Mouse (Mus musculus): ENCODE data around the gene Ahcyl2. TPM values are rescaled to one million over a fixed set of nuclear protein-coding genes. Genes with fewer than 3 reads are reported as not detected.

The Ahcyl2 gene
- polyA plus RNA-seq, 1 experiment = 24.0 TPM

DNA sequence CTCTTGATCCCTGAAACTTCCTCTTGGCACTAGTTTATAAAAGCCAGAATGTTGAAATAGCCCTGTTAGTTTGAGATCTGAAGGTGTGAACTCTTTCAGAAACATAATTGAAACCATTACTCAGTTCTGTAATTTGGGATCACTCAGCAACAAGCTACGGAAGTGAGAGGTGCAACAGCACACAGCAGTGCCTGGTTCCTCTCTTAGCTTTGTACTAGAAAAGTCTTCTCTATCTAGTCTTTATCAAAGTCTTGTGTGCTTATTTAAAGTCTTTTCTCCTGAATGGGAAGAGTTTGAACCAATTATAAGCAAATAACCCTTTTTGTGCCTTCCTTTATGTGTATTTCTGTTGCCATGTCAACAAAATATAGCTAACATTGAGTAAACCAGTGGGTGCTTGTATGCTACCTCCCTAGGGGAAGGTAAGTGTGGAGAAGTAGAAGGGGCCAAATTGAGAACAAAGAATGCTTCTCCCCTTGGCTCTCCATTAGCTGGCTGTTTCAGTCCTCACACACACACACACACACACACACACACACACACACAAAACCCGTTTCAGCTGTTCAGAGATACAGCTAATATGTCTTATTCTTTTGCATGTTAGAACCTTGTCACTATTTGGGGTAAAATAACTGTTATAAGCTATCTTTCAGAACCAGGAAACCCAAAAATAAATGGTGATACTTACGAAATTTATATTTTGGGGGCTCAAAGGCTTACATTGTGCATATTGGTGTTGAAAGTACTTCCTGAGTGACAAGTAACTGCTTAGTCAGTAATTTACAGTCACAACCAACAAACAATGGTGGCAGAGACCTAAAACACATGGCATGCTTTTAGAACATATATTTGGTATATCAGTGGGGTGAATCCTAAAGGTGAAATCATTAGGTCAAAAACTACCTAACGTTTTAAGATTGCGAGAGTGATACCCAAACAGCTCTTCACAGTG lies 59.8 kb downstream of the Ahcyl2 start:
- Histone ChIP-seq H3K4me3 (ENCODE audit: insufficient read depth, low read length) (no peak overlapping the region), H3K4me1 (ENCODE audit: control insufficient read depth, insufficient read depth, low read length) (no peaks in the 10 kb centered on the region), H3K27ac (ENCODE audit: insufficient read depth, low read length) (no peak overlapping the region)
- TF ChIP-seq CTCF (IDR thresholded peaks at IDR 0.05; ENCODE audit: borderline replicate concordance, insufficient read depth, low read length) (no peak), POLR2A (IDR thresholded peaks at IDR 0.05; ENCODE audit: low read depth, low read length) (no peak)

GRCm38 (mm10) chr6:29828574-29829234 lies 60.9 kb downstream of the Ahcyl2 start:
- Histone ChIP-seq H3K4me3 (ENCODE audit: insufficient read depth, low read length) (no peak overlapping the region), H3K4me1 (ENCODE audit: control insufficient read depth, insufficient read depth, low read length) (no peaks in the 10 kb centered on the region), H3K27ac (ENCODE audit: insufficient read depth, low read length) (no peak overlapping the region)
- TF ChIP-seq POLR2A (IDR thresholded peaks at IDR 0.05; ENCODE audit: low read depth, low read length) (no peak), CTCF (IDR thresholded peaks at IDR 0.05; ENCODE audit: borderline replicate concordance, insufficient read depth, low read length) (no peak)

DNA sequence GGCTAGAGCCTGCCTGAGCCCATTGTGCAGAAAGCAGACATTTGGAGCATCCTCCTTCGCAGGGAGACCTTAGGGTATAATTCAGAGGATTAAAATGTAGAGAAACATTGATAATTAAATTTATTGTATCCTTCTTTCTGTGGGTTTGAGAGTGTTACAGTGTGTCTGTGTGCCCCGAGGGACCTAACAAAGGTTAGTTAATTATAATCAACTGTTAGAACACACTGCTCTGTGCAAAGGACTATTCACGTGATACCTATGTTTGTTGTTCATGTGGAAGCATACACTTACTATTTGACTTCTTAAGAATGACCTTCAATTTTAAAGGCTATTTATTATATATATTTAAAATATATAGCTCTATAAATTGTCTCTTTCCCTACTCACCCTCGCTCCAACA lies 64.5 kb downstream of the Ahcyl2 start:
- no peak for TF ChIP-seq CTCF (IDR thresholded peaks at IDR 0.05; ENCODE audit: borderline replicate concordance, insufficient read depth, low read length)
- TF ChIP-seq POLR2A (IDR thresholded peaks at IDR 0.05; ENCODE audit: low read depth, low read length) = no peak
- Histone ChIP-seq H3K27ac (ENCODE audit: insufficient read depth, low read length) (no peak overlapping the region), H3K4me3 (ENCODE audit: insufficient read depth, low read length) (no peak overlapping the region), H3K4me1 (ENCODE audit: control insufficient read depth, insufficient read depth, low read length) (no peaks in the 10 kb centered on the region)

GRCm38 (mm10) chr6:29833117-29833516 lies 65.3 kb downstream of the Ahcyl2 start:
- H3K4me1 ChIP-seq (ENCODE audit: control insufficient read depth, insufficient read depth, low read length) = no peaks in the 10 kb centered on the region
- no peak overlapping the region for H3K4me3 ChIP-seq (ENCODE audit: insufficient read depth, low read length)
- no peak overlapping the region for H3K27ac ChIP-seq (ENCODE audit: insufficient read depth, low read length)
- TF ChIP-seq POLR2A (IDR thresholded peaks at IDR 0.05; ENCODE audit: low read depth, low read length) = no peak
- no peak for TF ChIP-seq CTCF (IDR thresholded peaks at IDR 0.05; ENCODE audit: borderline replicate concordance, insufficient read depth, low read length)

DNA sequence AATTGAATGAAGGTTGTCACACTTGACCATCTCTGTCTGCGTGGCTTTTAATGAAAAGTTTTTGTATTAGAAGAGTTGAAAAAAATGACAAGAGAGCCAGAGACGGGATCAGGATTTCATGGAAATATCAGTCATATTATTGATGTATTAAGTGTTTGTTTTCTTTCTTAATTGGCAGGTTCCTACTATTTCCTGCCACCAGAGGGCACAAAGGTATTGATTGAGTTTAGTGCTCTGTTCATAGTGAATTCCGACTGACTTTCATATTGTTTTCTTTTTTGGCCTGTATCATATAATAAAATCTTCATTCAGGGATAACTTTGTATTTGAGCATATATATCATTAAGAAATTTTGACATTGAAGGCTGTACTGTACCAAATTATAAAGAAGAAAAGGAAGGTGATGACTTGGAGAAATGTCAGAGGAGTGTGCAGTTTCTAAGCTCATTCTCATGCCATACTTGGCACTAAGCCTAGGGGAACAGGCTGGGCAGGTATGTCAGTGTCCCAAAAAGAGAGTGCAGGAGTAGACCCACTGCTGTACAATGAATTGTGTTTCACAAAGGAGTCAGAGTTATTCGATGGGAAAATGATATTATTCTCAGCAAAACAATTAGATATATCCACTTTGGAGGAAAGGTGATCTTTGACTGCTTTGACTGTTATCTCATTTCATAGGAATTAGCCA lies 65.9 kb downstream of the Ahcyl2 start:
- Histone ChIP-seq H3K4me3 (ENCODE audit: insufficient read depth, low read length) (no peak overlapping the region), H3K4me1 (ENCODE audit: control insufficient read depth, insufficient read depth, low read length) (no peaks in the 10 kb centered on the region), H3K27ac (ENCODE audit: insufficient read depth, low read length) (no peak overlapping the region)
- TF ChIP-seq POLR2A (IDR thresholded peaks at IDR 0.05; ENCODE audit: low read depth, low read length) = no peak
- no peak for TF ChIP-seq CTCF (IDR thresholded peaks at IDR 0.05; ENCODE audit: borderline replicate concordance, insufficient read depth, low read length)

DNA sequence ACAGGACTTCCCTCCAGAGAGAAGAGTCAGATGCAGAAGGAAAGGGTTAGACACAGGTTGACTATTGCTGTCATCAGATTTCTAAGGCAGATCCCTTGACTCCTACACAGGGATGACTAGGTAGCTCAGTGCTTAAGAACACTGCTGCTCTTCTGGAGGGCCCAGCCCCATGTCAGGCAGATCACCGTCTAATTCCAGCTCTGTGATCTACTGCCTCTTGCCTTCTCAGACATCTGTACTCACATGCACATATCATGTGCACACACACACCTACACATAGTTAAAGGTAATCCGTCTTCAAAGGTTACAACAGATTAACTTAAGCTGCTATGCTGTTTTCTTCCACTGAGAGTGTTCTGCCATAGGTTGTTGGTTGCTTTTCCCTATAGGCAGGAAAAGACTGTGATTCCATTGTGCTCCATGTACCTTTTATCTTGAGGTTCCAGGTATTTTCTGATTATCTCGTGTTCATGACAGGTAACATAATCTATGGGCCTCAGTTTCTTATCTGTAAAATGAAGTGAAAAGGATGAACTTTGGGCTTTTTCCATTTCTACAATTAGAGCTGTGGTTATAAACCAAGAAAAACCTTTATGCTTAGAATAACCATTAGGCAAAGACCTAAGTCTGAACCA lies 67.8 kb downstream of the Ahcyl2 start:
- Histone ChIP-seq H3K4me1 (ENCODE audit: control insufficient read depth, insufficient read depth, low read length) (no peaks in the 10 kb centered on the region), H3K4me3 (ENCODE audit: insufficient read depth, low read length) (no peak overlapping the region), H3K27ac (ENCODE audit: insufficient read depth, low read length) (no peak overlapping the region)
- TF ChIP-seq POLR2A (IDR thresholded peaks at IDR 0.05; ENCODE audit: low read depth, low read length) (no peak), CTCF (IDR thresholded peaks at IDR 0.05; ENCODE audit: borderline replicate concordance, insufficient read depth, low read length) (no peak)

DNA sequence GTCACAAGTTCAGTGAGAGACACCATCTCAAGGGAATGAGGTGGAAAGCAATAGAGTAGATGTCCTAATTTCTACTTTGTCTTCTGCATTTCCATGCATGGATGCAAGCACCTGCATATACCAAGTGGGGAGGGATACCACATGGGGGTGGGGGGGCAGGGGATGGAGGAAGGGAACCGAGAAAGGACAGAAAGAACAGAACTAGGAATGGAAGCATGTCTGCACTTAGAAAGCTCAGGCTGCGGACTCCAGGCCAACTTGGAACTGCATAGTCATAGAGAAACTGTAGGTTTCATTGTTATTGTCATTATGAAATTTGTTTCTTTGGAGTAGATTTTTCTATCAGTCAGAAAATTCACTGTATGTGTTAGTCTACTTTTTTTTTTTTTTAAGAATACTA lies 69.8 kb downstream of the Ahcyl2 start:
- Histone ChIP-seq H3K4me3 (ENCODE audit: insufficient read depth, low read length) (no peak overlapping the region), H3K4me1 (ENCODE audit: control insufficient read depth, insufficient read depth, low read length) (no peaks in the 10 kb centered on the region), H3K27ac (ENCODE audit: insufficient read depth, low read length) (no peak overlapping the region)
- TF ChIP-seq POLR2A (IDR thresholded peaks at IDR 0.05; ENCODE audit: low read depth, low read length) = no peak
- no peak for TF ChIP-seq CTCF (IDR thresholded peaks at IDR 0.05; ENCODE audit: borderline replicate concordance, insufficient read depth, low read length)

- H3K4me3 ChIP-seq (ENCODE audit: insufficient read depth, low read length) = no peak overlapping the region
- no peaks in the 10 kb centered on the region for H3K4me1 ChIP-seq (ENCODE audit: control insufficient read depth, insufficient read depth, low read length)
- no peak overlapping the region for H3K27ac ChIP-seq (ENCODE audit: insufficient read depth, low read length)
- TF ChIP-seq POLR2A (IDR thresholded peaks at IDR 0.05; ENCODE audit: low read depth, low read length) = no peak
- TF ChIP-seq CTCF (IDR thresholded peaks at IDR 0.05; ENCODE audit: borderline replicate concordance, insufficient read depth, low read length) = no peak
These were observed 70.7 kb downstream of the Ahcyl2 start for GRCm38 (mm10) chr6:29838531-29838930.

DNA sequence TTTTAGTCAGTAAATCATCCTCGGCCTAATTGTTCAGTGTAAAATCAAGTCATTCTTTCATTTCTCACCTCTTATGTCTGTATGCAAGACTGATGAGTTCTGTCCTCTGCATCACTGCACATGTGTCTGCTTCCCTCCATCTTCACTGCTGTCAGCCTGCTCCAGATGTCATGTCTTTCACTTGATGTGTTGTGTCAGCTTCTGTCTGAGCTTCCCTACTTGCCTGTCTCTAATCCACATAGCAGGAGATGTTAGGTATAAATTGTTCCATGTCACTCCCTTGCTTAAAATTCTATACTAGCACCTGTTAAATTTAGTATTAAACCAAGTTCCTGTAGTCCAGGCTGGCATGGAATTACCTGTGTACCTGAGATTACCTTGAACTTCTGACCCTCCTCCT lies 72.2 kb downstream of the Ahcyl2 start:
- no peak for TF ChIP-seq POLR2A (IDR thresholded peaks at IDR 0.05; ENCODE audit: low read depth, low read length)
- TF ChIP-seq CTCF (IDR thresholded peaks at IDR 0.05; ENCODE audit: borderline replicate concordance, insufficient read depth, low read length) = no peak
- Histone ChIP-seq H3K4me1 (ENCODE audit: control insufficient read depth, insufficient read depth, low read length) (no peaks in the 10 kb centered on the region), H3K4me3 (ENCODE audit: insufficient read depth, low read length) (no peak overlapping the region), H3K27ac (ENCODE audit: insufficient read depth, low read length) (no peak overlapping the region)
